Mouse (Mus musculus) forebrain, embryonic 11.5 days (tissue): ENCODE measurements around the gene Socs1. TPM values are rescaled to one million over a fixed set of nuclear protein-coding genes. Genes with fewer than 3 reads are reported as not detected.

ENCODE experiments used
- ATAC-seq: fragments of 200-750 bp; cut with Nextera tagmentation; replicated peaks from 2 replicates; pipeline ENCODE4 v1.8.0; 2017; ENCODE audit warnings: moderate TSS enrichment; ENCODE audit not compliant: low FRiP score
- DNase-seq: peaks from one replicate; pipeline ENCODE4 v3.0.0-alpha.2; 2017; ENCODE audit warnings: low spot score
- H3K27ac ChIP-seq: fragments of 300-500 bp; sonication (generic); 2 replicates; pipeline ENCODE4 v1.5.1; 2014; ENCODE audit warnings: low read depth, low read length
- H3K27me3 ChIP-seq: fragments of 300-500 bp; sonication (generic); 2 replicates; pipeline ENCODE4 v1.6.1; 2014; ENCODE audit warnings: mild to moderate bottlenecking, low read length, mixed read lengths; ENCODE audit not compliant: control insufficient read depth, insufficient read depth
- H3K36me3 ChIP-seq: fragments of 300-500 bp; sonication (generic); 2 replicates; pipeline ENCODE4 v1.6.1; 2014; ENCODE audit warnings: mild to moderate bottlenecking, low read length, moderate library complexity, mixed read lengths; ENCODE audit not compliant: control insufficient read depth, insufficient read depth
- H3K4me1 ChIP-seq: fragments of 300-500 bp; sonication (generic); replicated peaks from 2 replicates; pipeline ENCODE4 v1.6.1; 2014; ENCODE audit warnings: low read length, mixed read lengths; ENCODE audit not compliant: control insufficient read depth, insufficient read depth
- H3K4me2 ChIP-seq: fragments of 300-500 bp; sonication (generic); 2 replicates; pipeline ENCODE4 v1.6.1; 2014; ENCODE audit warnings: low read depth, mild to moderate bottlenecking, low read length, moderate library complexity, mixed read lengths; ENCODE audit not compliant: severe bottlenecking
- H3K4me3 ChIP-seq: fragments of 300-500 bp; sonication (generic); 2 replicates; pipeline ENCODE4 v1.5.1; 2014; ENCODE audit warnings: low read depth, low read length
- H3K9ac ChIP-seq: fragments of 300-500 bp; sonication (generic); 2 replicates; pipeline ENCODE4 v1.6.1; 2014; ENCODE audit warnings: low read length
- H3K9me3 ChIP-seq: fragments of 300-500 bp; sonication (generic); 2 replicates; pipeline ENCODE4 v1.6.1; 2016; ENCODE audit warnings: low read length, mixed read lengths; ENCODE audit not compliant: control insufficient read depth
- WGBS: fragments of 180-500 bp; shearing (Covaris S2); extraction: QIAGEN DNeasy Blood & Tissue Kit; methylation state at CpG from one replicate; pipeline ENCODE4 v1.1.7; 2014; 5-methylcytosine and 5-hydroxymethylcytosine counted together
- polyA plus RNA-seq: library from polyadenylated mRNA; unstranded; fragments of >200 nt; fragmentation: Nextera tagmentation; extraction: Ambion mirVana; gene quantifications from 2 replicates; pipeline ENCODE4 v1.2.1, GENCODE M21; 2014

Socs1 gene
- polyA plus RNA-seq, 1 experiment from 2014 or later, result 3.0 TPM

GRCm38 (mm10) chr16:10774726-10775125 lies 10.6 kb downstream of the Socs1 start:
- Histone ChIP-seq H3K4me2 (no peak overlapping the region), H3K36me3 (no peaks in the 10 kb centered on the region), H3K27ac (no peak overlapping the region), H3K9me3 (no peaks in the 10 kb centered on the region), H3K4me3 (no peak overlapping the region), H3K4me1 (no peaks in the 10 kb centered on the region), H3K9ac (no peak overlapping the region), H3K27me3 (no peaks in the 10 kb centered on the region)
- DNase-seq (no peak), ATAC-seq (no peak)
- 80% methylated on average over 4 of the region's 4 CpGs for WGBS

- H3K4me1 ChIP-seq, result no peaks in the 10 kb centered on the region
- H3K4me2 ChIP-seq, result no peak overlapping the region
- H3K4me3 ChIP-seq, result no peak overlapping the region
Measured at GRCm38 (mm10) chr16:10773543-10773942, 11.8 kb downstream of the Socs1 start.

GRCm38 (mm10) chr16:10771769-10772510 lies 13.4 kb downstream of the Socs1 start:
- Histone ChIP-seq H3K4me3 (no peak overlapping the region), H3K9me3 (no peaks in the 10 kb centered on the region), H3K27me3 (no peaks in the 10 kb centered on the region), H3K4me2 (no peak overlapping the region), H3K9ac (no peak overlapping the region), H3K4me1 (no peaks in the 10 kb centered on the region), H3K27ac (no peak overlapping the region), H3K36me3 (no peaks in the 10 kb centered on the region)
- ATAC-seq, result no peak
- WGBS, result 68% methylated on average over 19 of the region's 19 CpGs
- DNase-seq, result no peak

More at GRCm38 (mm10) chr16:10773543-10773942, 11.8 kb downstream of the Socs1 start:
- no peaks in the 10 kb centered on the region for H3K36me3 ChIP-seq
- no peak overlapping the region for H3K27ac ChIP-seq
- no peak for DNase-seq
- H3K9ac ChIP-seq, result no peak overlapping the region
- H3K9me3 ChIP-seq, result no peaks in the 10 kb centered on the region
- 89% methylated on average over 8 of the region's 8 CpGs for WGBS
- no peaks in the 10 kb centered on the region for H3K27me3 ChIP-seq
- ATAC-seq, result no peak

- ATAC-seq, result no peak
- DNase-seq, result no peak
- Histone ChIP-seq H3K9ac (no peak overlapping the region), H3K27ac (no peak overlapping the region), H3K4me3 (no peak overlapping the region), H3K9me3 (no peaks in the 10 kb centered on the region), H3K4me1 (no peaks in the 10 kb centered on the region), H3K27me3 (no peaks in the 10 kb centered on the region), H3K4me2 (no peak overlapping the region), H3K36me3 (no peaks in the 10 kb centered on the region)
- WGBS, result 61% methylated on average over 4 of the region's 4 CpGs
Measured at GRCm38 (mm10) chr16:10770531-10771325, 14.6 kb downstream of the Socs1 start.

- Histone ChIP-seq H3K9ac (no peak overlapping the region), H3K4me3 (no peak overlapping the region), H3K27ac (no peak overlapping the region), H3K9me3 (no peaks in the 10 kb centered on the region), H3K27me3 (no peaks in the 10 kb centered on the region), H3K4me1 (no peaks in the 10 kb centered on the region), H3K36me3 (no peaks in the 10 kb centered on the region), H3K4me2 (no peak overlapping the region)
- DNase-seq (no peak), ATAC-seq (no peak)
- 43% methylated on average over 2 of the region's 2 CpGs for WGBS
Measured at GRCm38 (mm10) chr16:10769661-10770060, 15.7 kb downstream of the Socs1 start.

- H3K9me3 ChIP-seq, result no peaks in the 10 kb centered on the region
- no peaks in the 10 kb centered on the region for H3K27me3 ChIP-seq
- H3K4me2 ChIP-seq, result no peak overlapping the region
- H3K9ac ChIP-seq, result no peak overlapping the region
- whole genome bisulfite sequencing, result 67% methylated on average over 9 of the region's 9 CpGs
- no peak for ATAC-seq
- H3K27ac ChIP-seq, result no peak overlapping the region
- no peaks in the 10 kb centered on the region for H3K4me1 ChIP-seq
- H3K36me3 ChIP-seq, result no peaks in the 10 kb centered on the region
- H3K4me3 ChIP-seq, result no peak overlapping the region
- no peak for DNase-seq
Measured at GRCm38 (mm10) chr16:10768821-10769220, 16.5 kb downstream of the Socs1 start.

GRCm38 (mm10) chr16:10767158-10767557 lies 18.2 kb downstream of the Socs1 start:
- no peak overlapping the region for H3K4me3 ChIP-seq
- H3K9me3 ChIP-seq, result no peaks in the 10 kb centered on the region
- no peak overlapping the region for H3K9ac ChIP-seq
- H3K27ac ChIP-seq, result no peak overlapping the region
- H3K36me3 ChIP-seq, result no peaks in the 10 kb centered on the region
- ATAC-seq, result no peak
- 56% methylated on average over 4 of the region's 4 CpGs for WGBS
- H3K4me2 ChIP-seq, result no peak overlapping the region
- DNase-seq, result peak; percentile 65
- no peaks in the 10 kb centered on the region for H3K4me1 ChIP-seq
- no peaks in the 10 kb centered on the region for H3K27me3 ChIP-seq

- H3K9me3 ChIP-seq, result no peaks in the 10 kb centered on the region
- no peak overlapping the region for H3K4me3 ChIP-seq
- ATAC-seq (no peak), DNase-seq (no peak)
- H3K27ac ChIP-seq, result no peak overlapping the region
- no peaks in the 10 kb centered on the region for H3K4me1 ChIP-seq
- H3K4me2 ChIP-seq, result no peak overlapping the region
- H3K27me3 ChIP-seq, result no peaks in the 10 kb centered on the region
- WGBS, result 84% methylated on average over 2 of the region's 2 CpGs
- H3K36me3 ChIP-seq, result no peaks in the 10 kb centered on the region
- H3K9ac ChIP-seq, result no peak overlapping the region
Measured at GRCm38 (mm10) chr16:10764323-10764722, 21.0 kb downstream of the Socs1 start.
